Comparison of ENCODE assay signal across 9 mouse cellular contexts in the genomic region with DNA sequence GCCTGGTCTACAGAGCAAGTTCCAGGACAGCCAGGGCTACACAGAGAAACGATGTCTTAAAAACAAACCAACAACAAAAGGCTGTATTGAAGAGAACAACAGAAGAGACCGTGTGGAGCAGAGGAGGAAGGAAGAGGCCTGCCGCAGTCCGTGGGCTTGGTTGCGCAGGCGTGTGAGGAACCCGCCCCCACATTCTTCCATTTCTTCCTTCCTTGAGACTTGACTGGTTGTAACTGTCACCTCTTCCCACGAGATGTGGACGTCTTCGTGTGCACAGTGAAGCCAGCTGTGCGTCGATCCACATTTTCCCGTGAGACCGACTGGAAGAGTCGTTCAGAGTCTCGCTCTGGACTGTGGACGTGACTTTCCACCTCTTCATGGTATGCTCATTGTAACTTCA. TPM values are rescaled to one million over a fixed set of nuclear protein-coding genes. Genes with fewer than 3 reads are reported as not detected.
DNase-seq lines count a peak whose midpoint lies in the region; ATAC-seq and TF ChIP-seq lines count a peak whose summit lies in the region.
"Had no signal": no experiment of that assay in that cellular context is flagged by ENCODE, and none has a peak within 500 bp of the region (broad histone marks: within the 10 kb centered on the region; RNA-seq: fewer than 3 reads in every experiment).

No protein-coding gene starts in this region.

- no peaks in the 10 kb centered on the region for H3K9me3 ChIP-seq in heart, postnatal 0 days (replicated peaks; ENCODE audit: control insufficient read depth, low read length)
- H3K9me3 ChIP-seq in liver, embryonic 13.5 days (replicated peaks) = no peaks in the 10 kb centered on the region
- H3K9me3 ChIP-seq: hindbrain, embryonic 15.5 days had no signal

- ATAC-seq in heart, postnatal 0 days (ENCODE audit: insufficient read depth, low read depth) = peak; percentile 28; the same call in 1 of the 2 replicates
- ATAC-seq in liver, embryonic 13.5 days (ENCODE audit: low read depth) = peak; percentile 29; the same call in 1 of the 2 replicates

- H3K4me1 ChIP-seq in heart, postnatal 0 days (ENCODE audit: control insufficient read depth, insufficient read depth) = peaks cover 16% of the 10 kb centered on the region; the same call in 1 of the 2 replicates
- H3K4me1 ChIP-seq in liver, embryonic 13.5 days (replicated peaks) = peaks cover 20% of the 10 kb centered on the region
- H3K4me1 ChIP-seq: hindbrain, embryonic 15.5 days had no signal

- DNase-seq in heart, postnatal 0 days (ENCODE audit: low spot score) = no peak
- no peak for DNase-seq in heart, adult 8-10 months (ENCODE audit: low spot score)
- DNase-seq in T-cell, adult 2 months (ENCODE audit: low spot score) = peak; percentile 64
- no peak for DNase-seq in liver, embryonic 13.5 days
- peak; percentile 82 to 85 for DNase-seq in spleen, postnatal 36 days (ENCODE audit: low spot score in 2 of 2)
- no peak for DNase-seq in cerebellum, adult 9-11 months
- DNase-seq in yolk sac, embryonic 10.5 days (ENCODE audit: low spot score) = no peak
- no peak for DNase-seq in adrenal gland, adult 8-10 months

- TF ChIP-seq EP300 in heart, postnatal 0 days (IDR thresholded peaks at IDR 0.05; ENCODE audit: low read depth) = no peak

- H3K36me3 ChIP-seq in heart, postnatal 0 days (replicated peaks; ENCODE audit: control insufficient read depth, insufficient read depth, low read length) = no peaks in the 10 kb centered on the region
- no peaks in the 10 kb centered on the region for H3K36me3 ChIP-seq in liver, embryonic 13.5 days
- H3K36me3 ChIP-seq: hindbrain, embryonic 15.5 days had no signal

- peak overlapping the region; percentile 70 for H3K27ac ChIP-seq in heart, postnatal 0 days (ENCODE audit: low read depth)
- H3K27ac ChIP-seq in liver, embryonic 13.5 days = peak overlapping the region; percentile 52
- H3K27ac ChIP-seq: hindbrain, embryonic 15.5 days had no signal

- TF ChIP-seq CTCF in heart, postnatal 0 days (IDR thresholded peaks at IDR 0.05; ENCODE audit: low read depth) = no peak

- WGBS in heart, postnatal 0 days = 62% methylated on average over 17 of the region's 17 CpGs
- 27% methylated on average over 17 of the region's 17 CpGs for WGBS in liver, embryonic 13.5 days (ENCODE audit: insufficient replicate concordance)

- no peaks in the 10 kb centered on the region for H3K27me3 ChIP-seq in heart, postnatal 0 days (ENCODE audit: control insufficient read depth, insufficient read depth, low read length)
- no peaks in the 10 kb centered on the region for H3K27me3 ChIP-seq in liver, embryonic 13.5 days
- H3K27me3 ChIP-seq: hindbrain, embryonic 15.5 days had no signal

- H3K9ac ChIP-seq in heart, postnatal 0 days (replicated peaks; ENCODE audit: low read depth, low read length) = no peak overlapping the region
- no peak overlapping the region for H3K9ac ChIP-seq in liver, embryonic 13.5 days
- H3K9ac ChIP-seq: hindbrain, embryonic 15.5 days had no signal

- H3K4me3 ChIP-seq in heart, postnatal 0 days (ENCODE audit: low read depth, low read length) = no peak overlapping the region
- H3K4me3 ChIP-seq in liver, embryonic 13.5 days (replicated peaks) = no peak overlapping the region
- H3K4me3 ChIP-seq: hindbrain, embryonic 15.5 days had no signal

- H3K4me2 ChIP-seq in heart, postnatal 0 days (ENCODE audit: low read depth, low read length) = peak overlapping the region; percentile 25; the same call in 1 of the 2 replicates
- peak overlapping the region; percentile 18; the same call in 1 of the 2 replicates for H3K4me2 ChIP-seq in liver, embryonic 13.5 days
- H3K4me2 ChIP-seq: hindbrain, embryonic 15.5 days had no signal

RNA-seq across cellular contexts. Expression of a gene that starts 26.7 kb away (rescaled TPM):
- total RNA-seq in heart, postnatal 0 days (2014; rRNA removed; ENCODE audit: low replicate concordance) = 0.81 and 9.7 TPM in 2 replicates
- 0.56 and 0.60 TPM in 2 replicates for polyA plus RNA-seq in heart, postnatal 0 days (2015; fragmentation: Nextera tagmentation; extraction: Ambion mirVana)
- total RNA-seq in heart, adult 8-10 months (2022) = not detected
- 8.4 and 11.5 TPM in 2 replicates for polyA plus RNA-seq in liver, embryonic 13.5 days (2015; fragmentation: Nextera tagmentation; extraction: Ambion mirVana)
- 1 to 10 TPM in 2 of 4 experiments, under 1 TPM in 2; 0.35 to 2.1 (median 1.1) TPM for total RNA-seq in adrenal gland, adult 8-10 months (2022)

RNA-seq across cellular contexts. Expression of a gene that starts 43.7 kb away (rescaled TPM):
- total RNA-seq in heart, postnatal 0 days (2014; rRNA removed; ENCODE audit: low replicate concordance) = 186 and 226 TPM in 2 replicates
- polyA plus RNA-seq in heart, postnatal 0 days (2015; fragmentation: Nextera tagmentation; extraction: Ambion mirVana) = 294 and 306 TPM in 2 replicates
- 100 to 1,000 TPM; 573 to 758 (median 670) TPM for total RNA-seq in heart, adult 8-10 months (2022)
- 1.3 and 1.9 TPM in 2 replicates for polyA plus RNA-seq in liver, embryonic 13.5 days (2015; fragmentation: Nextera tagmentation; extraction: Ambion mirVana)
- 10 to 100 TPM; 38.9 to 87.1 (median 64.7) TPM for total RNA-seq in adrenal gland, adult 8-10 months (2022)

RNA-seq across cellular contexts. Expression of a gene that starts 47.5 kb away (rescaled TPM):
- not detected in 2 replicates for total RNA-seq in heart, postnatal 0 days (2014; rRNA removed; ENCODE audit: low replicate concordance)
- 0.07 and 0.12 TPM in 2 replicates for polyA plus RNA-seq in heart, postnatal 0 days (2015; fragmentation: Nextera tagmentation; extraction: Ambion mirVana)
- total RNA-seq in heart, adult 8-10 months (2022) = 1 to 10 TPM in 3 of 4 experiments, under 1 TPM in 1; 0.79 to 1.8 (median 1.2) TPM
- 0.05 TPM in 1 of 2 replicates, not detected in the other for polyA plus RNA-seq in liver, embryonic 13.5 days (2015; fragmentation: Nextera tagmentation; extraction: Ambion mirVana)
- total RNA-seq in adrenal gland, adult 8-10 months (2022) = 1 to 10 TPM in 2 of 4 experiments, under 1 TPM in 2; 0.65 to 6.8 (median 1.1) TPM
- polyA plus RNA-seq: hindbrain, embryonic 15.5 days had no signal

RNA-seq across cellular contexts. Expression of a gene that starts 59.7 kb away (rescaled TPM):
- 14.2 and 35.0 TPM in 2 replicates for total RNA-seq in heart, postnatal 0 days (2014; rRNA removed; ENCODE audit: low replicate concordance)
- polyA plus RNA-seq in heart, postnatal 0 days (2015; fragmentation: Nextera tagmentation; extraction: Ambion mirVana) = 21.1 and 22.0 TPM in 2 replicates
- 10 to 100 TPM; 12.1 to 18.4 (median 16.2) TPM for total RNA-seq in heart, adult 8-10 months (2022)
- 39.6 and 45.0 TPM in 2 replicates for polyA plus RNA-seq in liver, embryonic 13.5 days (2015; fragmentation: Nextera tagmentation; extraction: Ambion mirVana)
- 10 to 100 TPM; 23.5 to 36.6 (median 26.6) TPM for total RNA-seq in adrenal gland, adult 8-10 months (2022)

Comparison
In these comparisons a context has a peak if more than half of its experiments do, and no peak if none do; other contexts are left out.
1. DNase-seq: peak in T-cell, adult 2 months (single experiment) and spleen, postnatal 36 days (2 of 2); none in heart, postnatal 0 days (single experiment), heart, adult 8-10 months (single experiment), liver, embryonic 13.5 days (single experiment), cerebellum, adult 9-11 months (single experiment), yolk sac, embryonic 10.5 days (single experiment) and adrenal gland, adult 8-10 months (single experiment).